Mouse (Mus musculus) urinary bladder, postnatal 14 days (tissue): ENCODE data around the gene Emg1.

Experiments
- DNase-seq: peaks from one replicate; pipeline ENCODE4 v3.0.0; 2021; ENCODE audit warnings: low spot score

Emg1 gene

DNA sequence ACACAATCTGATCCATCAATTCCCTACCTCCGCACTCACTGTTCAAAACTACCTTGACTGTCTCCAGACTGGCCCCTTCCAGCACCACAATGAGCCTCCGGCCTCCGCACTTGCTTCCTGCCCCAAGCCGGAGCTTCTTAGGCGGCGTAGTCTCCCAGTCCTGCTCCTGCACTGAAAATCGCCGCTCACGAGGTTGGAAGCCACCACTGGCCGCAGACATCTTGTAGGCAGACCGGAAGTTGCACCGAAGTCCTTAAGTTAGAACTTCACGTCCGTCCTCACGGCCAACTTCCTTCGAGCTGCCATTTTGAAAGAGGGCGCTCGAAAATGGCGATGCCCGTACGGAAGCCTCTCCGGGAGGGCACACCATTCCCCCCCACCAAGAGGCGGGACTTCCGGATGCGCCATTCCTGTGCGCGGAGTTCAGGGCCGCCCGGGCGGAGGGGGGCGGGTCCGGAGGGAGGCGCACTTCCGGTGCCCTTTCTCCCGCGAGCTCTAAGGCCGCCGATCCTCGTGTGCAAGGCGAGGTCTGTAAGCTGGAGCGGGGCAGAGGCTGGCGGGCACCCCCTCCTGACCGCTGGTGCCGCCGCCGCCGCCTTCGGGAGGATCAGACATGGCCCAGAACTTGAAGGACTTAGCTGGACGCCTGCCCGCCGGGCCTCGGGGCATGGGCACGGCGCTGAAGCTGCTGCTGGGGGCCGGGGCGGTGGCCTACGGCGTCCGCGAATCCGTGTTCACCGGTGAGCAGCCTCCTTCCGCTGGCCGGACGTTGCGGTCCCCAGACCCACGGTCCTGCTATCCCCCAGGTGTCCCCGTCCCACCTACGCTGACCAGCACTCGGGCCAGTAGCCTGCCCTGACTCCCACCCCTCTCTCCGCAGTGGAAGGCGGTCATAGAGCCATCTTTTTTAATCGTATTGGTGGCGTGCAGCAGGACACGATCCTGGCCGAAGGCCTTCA lies at the start of gene Emg1, which contains the start of gene Phb2:
TSS of gene Emg1 (minus strand) at position 355 of the 959 bp plus-strand sequence.
TSS of gene Phb2 (plus strand) at position 513 of the 959 bp plus-strand sequence.
- DNase-seq: peak; percentile 99

DNA sequence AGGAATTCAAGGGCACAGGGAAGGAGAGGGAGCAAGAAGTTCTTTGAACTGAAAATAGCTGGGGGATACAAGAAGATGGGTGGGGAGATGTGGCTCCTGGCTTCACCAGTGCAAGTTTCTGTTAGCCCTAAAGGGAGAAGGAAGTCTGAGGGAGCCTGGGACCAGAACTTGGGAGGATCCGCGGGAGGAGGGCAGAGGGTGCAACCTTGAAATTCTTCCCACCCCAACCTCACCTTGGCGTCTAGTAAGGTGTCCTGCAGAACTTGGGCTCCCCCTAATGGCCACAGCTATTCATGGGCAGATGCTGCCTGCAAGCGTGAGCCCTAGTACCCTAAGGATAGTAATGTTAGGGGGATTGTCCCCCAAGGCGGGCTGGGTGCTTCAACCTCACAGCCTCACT lies 47.3 kb upstream of the Emg1 start:
- DNase-seq: peak; percentile 91

DNA sequence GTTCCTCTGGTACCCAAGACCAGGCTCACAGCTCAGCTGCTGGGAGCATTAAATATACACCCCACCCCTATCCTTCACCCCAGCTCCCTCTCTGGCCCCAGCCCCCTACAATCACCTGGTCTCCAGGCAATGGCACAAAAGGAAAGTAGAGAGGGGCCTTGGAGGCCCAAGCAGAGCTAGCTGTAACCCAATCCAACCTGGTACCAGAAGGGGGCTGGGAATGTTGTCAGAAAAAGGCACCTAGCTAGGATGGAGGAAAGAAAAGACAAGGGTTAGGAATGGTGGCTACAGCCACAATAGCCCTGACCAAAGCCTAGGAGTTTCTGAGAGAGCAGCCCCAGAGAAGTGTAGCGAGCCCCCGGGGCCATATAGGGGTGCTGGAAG lies 46.9 kb upstream of the Emg1 start:
- DNase-seq: no peak

DNA sequence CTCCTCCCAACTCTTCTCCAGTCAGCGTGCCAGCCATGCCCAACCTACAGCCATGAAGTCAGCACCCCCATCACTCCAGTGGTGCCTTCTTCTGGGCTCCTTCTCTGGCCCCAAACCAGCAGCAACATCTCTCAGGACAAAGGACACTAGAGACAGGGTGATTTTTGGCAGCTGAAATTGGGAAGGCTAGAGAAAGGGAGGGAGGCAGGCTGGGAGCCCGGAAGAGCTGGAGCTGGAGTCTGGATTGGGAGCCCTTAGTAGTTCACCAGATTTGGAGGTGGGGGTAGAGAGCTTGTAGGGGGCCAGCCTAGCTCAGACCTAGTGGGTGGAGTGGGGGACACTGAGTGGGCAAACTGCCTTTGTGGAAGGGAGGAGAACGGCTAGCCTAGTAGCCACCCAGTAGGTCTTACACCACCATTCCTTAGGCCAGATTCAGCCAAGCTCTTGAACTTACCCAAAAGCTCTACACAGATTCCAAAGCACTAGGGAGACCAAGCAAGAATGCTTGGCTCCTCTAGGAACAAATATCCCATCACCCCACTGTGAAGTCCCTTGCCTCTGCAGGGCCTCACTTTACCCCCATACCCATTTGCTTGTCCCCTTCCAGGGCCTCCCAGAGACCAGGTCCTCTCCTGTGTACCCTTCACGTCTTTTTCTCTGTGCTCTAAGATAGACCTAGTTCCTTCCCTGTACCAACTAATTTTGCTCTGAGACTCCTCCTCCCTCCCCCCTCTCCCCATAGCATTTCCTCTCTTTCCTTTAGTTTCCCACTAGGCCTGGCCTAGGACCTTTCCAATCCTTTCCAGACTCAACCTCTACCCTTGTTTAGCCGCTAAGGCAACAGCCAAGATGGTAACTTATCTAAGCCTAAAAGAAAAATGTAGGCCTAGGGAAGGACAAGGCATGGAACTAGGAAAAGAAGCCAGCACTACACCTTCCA lies 46.2 kb upstream of the Emg1 start:
- DNase-seq: peak; percentile 44

DNA sequence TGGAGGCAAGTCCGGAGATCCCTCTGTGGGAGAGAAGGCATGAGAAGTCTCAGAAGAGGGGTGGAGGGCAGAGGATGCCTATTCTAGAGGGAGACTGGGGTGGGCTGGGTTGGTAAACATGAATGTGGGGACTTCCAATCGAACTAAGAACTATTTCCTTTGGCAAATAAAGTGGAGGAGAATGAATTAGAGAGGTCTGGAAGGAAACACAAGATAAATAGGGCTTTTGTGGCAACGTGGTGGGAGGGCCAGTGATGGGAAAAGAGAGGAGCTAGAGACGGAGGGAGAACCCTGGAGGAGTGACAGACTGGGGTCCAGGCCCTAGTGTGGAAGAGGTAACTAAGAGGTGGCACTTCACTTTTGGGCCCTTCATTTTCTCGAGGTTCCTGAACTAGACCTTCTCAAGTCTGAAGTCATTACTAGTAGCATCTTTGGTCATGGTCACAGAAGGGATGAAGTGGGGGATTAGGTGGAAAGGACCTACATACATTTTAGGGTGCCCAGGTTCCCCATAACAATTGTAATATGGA lies 45.4 kb upstream of the Emg1 start:
- DNase-seq: no peak

DNA sequence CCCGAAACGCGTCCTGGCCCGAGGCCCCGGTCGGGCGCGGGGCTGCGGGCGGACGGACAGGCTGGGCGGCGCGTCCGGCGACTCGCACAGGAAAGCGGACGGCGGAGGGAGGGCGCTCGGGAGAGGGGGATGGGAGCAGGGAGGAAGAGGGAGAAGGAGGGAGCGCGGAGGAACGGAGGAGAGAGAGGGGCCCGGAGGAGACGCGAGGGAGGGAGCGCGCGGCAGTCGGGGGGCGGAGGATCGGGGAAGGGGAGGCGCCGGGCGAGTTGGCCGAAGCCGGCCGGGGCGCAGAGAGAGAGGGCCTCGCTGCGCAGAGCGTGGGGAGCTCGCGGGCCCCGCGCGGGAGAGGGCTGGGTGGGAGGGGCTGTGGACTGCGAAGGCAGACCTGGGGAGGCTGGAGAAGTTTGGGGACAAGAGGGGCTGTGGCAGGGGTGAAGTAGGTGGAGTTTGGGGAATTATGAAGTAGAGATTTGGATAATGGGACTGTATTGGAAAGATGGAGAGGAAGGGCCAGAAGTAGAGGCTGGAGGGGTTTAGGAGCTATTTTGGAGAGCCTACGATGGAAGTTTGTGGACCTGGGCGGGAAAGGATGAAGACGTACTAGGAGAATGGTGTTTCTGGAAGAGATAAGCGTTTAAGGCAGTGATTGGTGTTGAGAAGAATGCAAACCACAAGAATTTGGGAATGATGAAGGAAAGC lies 44.8 kb upstream of the Emg1 start:
- peak; percentile 89 for DNase-seq

DNA sequence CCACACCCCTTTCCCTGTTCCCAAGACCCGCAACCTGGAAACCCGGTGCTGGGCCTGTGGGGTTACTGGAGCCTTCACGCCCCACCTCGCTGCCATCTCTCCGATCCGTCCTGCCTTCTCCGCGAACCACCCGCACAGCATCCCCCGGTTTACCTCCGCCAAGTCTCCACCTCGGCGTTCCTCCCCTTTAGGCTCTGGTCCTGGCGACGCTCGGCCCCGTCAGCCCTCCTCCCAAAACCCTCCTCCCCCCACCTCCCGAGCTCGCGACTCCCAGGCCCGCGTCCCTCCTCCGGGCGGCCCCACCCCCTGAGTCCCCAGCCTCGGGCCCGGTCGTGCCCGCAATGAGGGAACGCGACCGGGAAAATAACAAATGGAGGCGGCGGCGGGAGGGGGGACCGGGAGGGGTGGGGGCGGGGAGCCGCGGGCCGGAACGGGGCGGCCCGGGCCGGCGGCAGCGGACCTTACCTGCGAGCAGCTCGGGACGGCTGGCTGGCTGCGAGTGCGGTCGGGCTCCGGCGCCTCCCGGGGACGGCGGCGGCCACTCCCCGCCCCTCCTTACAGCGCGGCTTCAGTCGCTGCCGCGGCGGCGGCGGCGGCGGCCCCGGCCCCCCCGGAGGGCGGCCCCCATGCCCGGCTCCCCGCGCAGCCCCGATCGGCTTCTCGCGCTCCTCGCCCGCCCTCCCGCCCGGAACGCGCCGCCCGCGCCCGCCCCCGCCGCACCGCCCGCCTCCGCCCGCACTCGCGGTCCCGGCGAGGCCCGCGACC lies 44.0 kb upstream of the Emg1 start, which contains the start of the genes Gm45234 and Atn1:
TSS of gene Gm45234 (minus strand) at position 191 of the 765 bp plus-strand sequence.
TSS of gene Atn1 (minus strand) at position 694 of the 765 bp plus-strand sequence.
- peak; percentile 81 for DNase-seq

DNA sequence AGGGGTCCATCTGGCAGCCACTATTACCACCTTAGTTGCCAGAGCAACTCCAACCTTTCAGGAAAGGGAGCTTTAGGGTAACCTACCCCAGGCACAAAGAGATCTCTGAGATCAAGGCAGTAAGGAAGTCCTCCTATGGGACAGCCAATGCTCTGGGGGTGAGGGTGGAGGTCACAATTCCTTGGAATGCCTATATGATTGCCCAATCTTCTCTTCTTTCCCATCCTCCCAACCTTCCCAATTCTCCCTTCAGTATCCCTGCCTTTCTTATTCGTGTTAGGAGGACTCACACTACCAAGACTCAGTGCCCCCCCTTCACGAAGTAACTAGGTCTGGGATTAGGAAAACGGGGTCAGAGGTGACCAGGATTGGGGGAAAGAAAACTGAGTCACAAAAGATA lies 43.3 kb upstream of the Emg1 start:
- DNase-seq: no peak

DNA sequence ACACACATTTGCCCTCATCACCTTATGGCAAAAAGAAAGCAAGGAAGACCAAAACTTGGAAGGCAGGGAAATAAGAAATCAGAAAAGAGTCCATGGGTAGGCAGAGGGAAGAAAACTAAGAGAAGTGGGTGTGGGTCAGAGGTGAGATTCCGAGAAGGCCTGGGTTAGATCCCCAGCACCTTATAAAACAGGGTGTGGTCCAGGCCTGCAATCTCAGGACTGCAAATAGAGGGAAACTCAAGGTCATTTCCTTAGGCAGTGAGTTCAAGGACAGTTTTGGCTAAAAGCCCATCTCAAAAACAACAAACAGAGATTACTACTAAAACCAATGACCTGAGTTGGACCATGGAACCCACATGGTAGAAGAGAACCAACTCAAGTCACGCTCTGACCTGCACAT lies 41.9 kb upstream of the Emg1 start:
- DNase-seq: no peak

DNA sequence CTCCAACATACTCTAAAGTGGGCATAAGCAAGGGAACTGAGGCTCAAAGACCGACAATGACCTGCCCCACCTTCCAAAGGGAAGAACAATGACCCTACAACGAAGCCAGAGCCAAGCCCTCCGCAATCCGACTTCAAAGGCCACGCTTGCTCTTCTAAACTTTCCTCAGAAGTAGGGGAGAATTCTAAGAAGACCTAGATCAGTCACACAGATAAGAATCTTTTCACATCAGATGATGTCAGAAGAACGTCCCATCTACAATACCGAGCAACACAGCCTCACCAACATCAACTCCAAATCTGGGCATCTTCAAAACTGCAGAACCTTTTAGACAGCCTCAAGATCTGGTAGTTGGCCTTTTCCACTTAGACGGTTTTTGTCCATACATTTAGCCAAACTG lies 38.4 kb upstream of the Emg1 start:
- no peak for DNase-seq

DNA sequence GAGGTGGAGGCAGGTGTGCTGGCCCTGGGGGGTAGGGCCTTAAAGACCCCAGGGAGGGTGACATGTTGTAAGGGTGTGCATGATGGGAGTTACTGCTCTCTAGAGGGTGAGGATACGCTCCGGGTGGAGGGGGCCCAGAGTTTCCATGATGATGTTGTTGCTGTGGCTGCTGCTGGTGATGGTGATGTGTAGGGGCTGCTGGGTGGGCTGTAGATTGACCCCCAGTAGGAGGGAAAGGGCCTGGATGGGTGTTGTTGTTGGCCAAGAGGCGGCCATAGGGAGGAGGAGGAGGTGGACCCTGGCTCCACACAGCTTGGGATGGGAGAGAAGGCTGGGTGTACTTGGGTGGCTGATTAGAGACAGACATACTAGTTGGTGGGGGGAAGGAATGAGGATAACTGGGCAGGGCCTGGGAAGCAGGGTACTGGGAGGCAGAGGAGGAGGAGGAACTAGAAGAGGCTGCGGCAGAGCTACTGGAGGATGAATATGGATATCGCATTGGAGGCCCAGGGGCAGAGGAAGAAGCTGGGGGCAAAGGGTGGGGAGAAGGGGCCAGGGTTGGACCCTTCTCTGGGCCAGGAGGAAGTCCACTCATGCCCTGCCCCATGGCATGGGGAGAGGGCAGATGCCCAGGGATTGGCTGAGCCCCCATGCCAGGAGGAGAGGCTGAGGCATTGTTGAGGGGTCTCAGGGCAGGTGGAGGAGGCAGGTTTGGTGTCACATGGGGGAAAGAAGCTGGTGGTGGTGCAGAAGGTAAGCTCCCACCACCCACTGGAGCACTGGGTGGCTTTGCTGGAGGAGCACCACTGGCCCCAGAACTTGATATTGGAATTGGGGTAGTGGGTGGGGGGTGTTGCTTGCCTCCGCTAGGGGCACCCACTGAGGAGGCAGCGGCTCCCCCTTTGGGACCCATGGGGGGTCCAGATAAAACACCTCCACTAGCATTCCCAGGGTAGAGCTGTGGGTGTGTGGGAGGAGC lies 35.0 kb upstream of the Emg1 start:
- DNase-seq: no peak

DNA sequence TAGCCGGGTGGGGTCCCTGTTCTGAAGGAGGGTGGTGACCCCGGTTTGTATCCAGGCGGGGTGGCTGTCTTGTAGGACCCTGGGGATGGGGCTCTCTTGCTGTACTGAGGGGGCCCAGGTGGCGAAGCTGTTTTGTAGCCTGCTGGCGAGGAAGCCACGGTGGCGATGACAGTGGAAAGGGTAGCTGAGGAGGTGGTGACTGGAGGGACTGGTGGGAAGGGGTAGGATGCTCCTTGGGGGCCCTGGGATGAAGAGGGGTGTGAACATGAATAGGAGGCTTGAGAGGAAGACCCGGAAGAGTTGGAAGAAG lies 34.3 kb upstream of the Emg1 start:
- no peak for DNase-seq

DNA sequence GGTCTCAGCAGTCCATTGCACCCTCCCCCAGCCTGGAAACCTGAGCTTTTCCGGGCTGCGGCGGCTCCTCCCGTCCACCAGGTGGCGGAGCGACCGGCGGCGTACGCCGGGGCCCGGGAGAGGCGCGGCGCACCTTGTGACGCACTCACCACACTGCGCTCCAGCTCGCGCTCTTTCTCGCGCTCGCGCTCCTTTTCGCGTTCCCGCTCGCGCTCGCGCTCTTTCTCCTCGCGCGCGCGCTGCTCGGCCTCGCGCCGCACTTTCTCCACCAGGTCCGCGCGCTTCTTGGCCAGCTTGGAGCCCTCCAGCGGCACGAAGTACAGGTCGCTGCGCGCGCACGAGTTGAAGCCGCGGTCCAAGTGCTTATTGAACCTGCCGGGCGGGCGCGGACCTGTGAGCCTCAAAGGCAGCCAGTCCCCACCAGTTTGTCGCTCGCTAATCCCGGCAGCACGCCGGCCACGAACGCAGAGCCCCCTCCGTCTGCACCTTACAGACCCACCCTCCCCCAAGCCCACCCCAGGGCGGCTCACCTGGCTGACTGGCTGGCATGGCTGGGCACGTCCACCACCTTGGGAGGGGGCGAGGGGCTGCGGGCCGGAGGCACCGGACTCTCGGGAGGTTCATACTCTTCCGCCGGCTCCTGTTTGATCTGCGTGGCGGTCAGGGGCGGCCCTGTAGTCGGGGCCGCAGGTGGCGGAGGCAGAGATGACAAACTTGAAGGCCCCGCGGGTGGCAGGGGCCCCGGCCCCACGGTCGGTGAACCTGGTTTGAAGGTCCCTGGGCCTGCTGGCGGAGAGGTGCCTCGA lies 33.7 kb upstream of the Emg1 start:
- peak; percentile 93 for DNase-seq

DNA sequence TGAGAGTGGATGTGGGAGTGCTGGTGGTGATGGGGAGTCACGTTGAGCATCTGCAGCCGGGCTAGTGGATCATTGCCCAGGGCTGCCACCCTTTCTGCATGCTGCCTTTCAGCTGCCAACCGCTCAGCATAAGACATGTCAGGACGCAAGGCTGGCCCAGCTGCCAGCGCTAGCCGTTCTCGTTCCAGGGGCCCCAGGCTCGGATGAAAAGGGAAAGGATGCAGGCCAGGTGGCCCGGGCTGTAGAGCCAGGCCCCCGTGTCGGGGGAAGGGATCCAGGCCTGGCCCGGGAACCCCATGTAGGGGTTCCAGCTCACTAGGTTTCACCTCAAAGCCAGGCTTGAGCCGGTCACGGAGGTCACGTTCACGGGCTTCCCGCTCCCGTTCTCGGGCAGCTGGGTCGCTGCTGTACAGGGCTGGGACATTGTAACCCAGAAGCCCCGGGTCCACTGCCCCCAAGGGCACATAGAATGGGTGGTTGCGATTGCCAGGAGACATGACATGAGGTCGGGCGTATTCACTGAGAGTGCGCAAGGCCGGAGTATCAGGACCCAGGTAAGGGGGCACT lies 32.9 kb upstream of the Emg1 start:
- no peak for DNase-seq

DNA sequence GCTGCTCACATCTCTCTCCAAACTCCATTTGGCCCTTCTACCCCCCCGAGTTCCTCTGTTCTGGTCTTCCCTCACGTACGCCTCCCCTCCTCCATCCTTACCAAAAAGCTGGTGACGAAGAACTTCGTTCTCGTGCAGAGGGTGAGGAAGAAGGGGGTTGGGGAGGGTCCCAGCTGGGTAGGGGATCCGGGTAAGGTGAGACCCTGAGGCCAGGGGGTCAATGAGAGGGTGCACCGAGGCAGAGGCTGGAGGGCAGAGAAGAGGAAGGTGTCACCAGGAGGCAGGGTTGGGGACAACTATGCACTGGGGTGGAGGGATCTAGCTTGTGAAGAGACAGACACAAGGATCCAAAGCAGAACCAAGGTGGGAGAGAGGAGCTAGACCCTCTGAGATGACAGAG lies 31.7 kb upstream of the Emg1 start:
- DNase-seq: no peak

DNA sequence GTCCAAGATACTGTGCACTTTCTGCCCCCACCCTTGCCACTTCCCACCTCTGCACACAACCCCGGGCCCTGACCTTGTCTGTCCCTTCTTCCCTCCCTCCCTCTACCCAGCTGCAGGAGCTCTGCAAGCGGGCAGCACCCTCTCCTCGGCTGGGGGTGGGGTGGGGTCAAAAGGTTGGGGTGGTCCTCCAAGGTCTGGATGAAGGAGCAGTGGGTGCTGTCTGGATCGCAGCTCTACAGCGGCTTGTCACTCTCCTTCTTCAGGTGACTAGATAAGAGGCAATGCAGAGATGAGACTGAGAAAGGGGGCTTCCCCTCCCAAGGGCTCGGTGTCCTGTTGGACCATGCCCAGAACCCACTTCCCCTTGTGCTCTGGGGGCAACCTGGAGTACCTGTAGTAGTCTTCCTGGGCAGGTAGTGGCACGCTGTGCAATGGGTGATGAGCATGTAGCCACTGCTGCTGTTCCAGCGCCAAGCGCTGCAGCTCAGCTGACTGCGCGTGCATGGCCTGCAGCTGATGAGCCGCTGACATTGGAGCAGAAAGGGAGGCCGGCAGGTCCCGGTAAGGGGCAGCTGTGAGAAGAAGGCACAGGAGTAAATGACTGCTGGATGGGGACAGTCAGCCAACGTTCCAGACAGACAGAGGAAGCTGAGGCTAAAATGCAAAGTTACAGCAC lies 31.0 kb upstream of the Emg1 start:
- no peak for DNase-seq

DNA sequence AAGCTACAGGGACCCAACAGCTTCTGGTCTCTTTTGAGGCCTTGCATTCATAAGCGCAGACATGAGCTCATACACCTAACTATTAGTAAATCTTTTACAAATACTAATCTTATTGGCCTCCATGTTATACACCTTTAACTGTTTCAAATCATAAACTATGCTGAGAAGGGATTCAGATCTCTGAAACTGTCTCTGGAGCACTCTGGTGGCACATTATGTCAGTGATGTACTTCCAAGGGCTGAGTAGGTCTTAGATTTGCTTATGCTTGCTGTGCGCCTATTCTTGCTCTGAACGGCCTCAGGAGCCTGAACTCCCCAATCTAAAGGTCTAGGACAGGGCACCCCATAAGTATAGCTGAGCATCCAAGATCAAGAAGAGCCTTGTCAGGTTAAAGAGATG lies 29.9 kb upstream of the Emg1 start:
- no peak for DNase-seq
